Mouse (Mus musculus): ENCODE results near the gene Rasgef1a.

- TF ChIP-seq POLR2A (IDR thresholded peaks at IDR 0.05; ENCODE audit: control insufficient read depth, low read depth, low read length), result no peak
- TF ChIP-seq CTCF (IDR thresholded peaks at IDR 0.05; ENCODE audit: control insufficient read depth, insufficient read depth, insufficient replicate concordance, low read depth, low read length), result no peak
These were observed 66.2 kb downstream of the Rasgef1a start for GRCm38 (mm10) chr6:118077421-118077820.

All from testis, adult 2 months (tissue).